In genomic region chr3:158985438-158986111, GRCm38 (mm10) we compare ENCODE assay signal across 24 mouse cellular contexts.
DNase-seq lines count a peak whose midpoint lies in the region; ATAC-seq and TF ChIP-seq lines count a peak whose summit lies in the region.
"Had no signal": no experiment of that assay in that cellular context is flagged by ENCODE, and none has a peak within 500 bp of the region (broad histone marks: within the 10 kb centered on the region; RNA-seq: fewer than 3 reads in every experiment).

No protein-coding gene starts in this region.

- H3K9me3 ChIP-seq in midbrain, embryonic 14.5 days (ENCODE audit: control insufficient read depth, low read length), result no peaks in the 10 kb centered on the region
- H3K9me3 ChIP-seq in midbrain, embryonic 13.5 days, result no peaks in the 10 kb centered on the region
- H3K9me3 ChIP-seq in forebrain, embryonic 13.5 days (replicated peaks), result no peaks in the 10 kb centered on the region
- no peaks in the 10 kb centered on the region for H3K9me3 ChIP-seq in forebrain, embryonic 16.5 days (ENCODE audit: control insufficient read depth, low read length)
- H3K9me3 ChIP-seq: embryonic facial prominence, embryonic 10.5 days; embryonic facial prominence, embryonic 13.5 days; hindbrain, embryonic 12.5 days; hindbrain, embryonic 15.5 days had no signal

- no peak; the same call in 1 of the 2 replicates for ATAC-seq in midbrain, embryonic 14.5 days (ENCODE audit: low FRiP score, low TSS enrichment)
- ATAC-seq in midbrain, embryonic 13.5 days, result no peak
- ATAC-seq in forebrain, embryonic 13.5 days, result peak; percentile 82
- peak; percentile 63 for ATAC-seq in forebrain, embryonic 16.5 days
- ATAC-seq: activated CD4-positive, CD25-positive, alpha-beta regulatory T cell, adult 4 months; CD4-positive, CD25-positive, alpha-beta regulatory T cell, adult 4 months; intestine, postnatal 0 days had no signal

- no peak overlapping the region for H3K9ac ChIP-seq in midbrain, embryonic 14.5 days (replicated peaks; ENCODE audit: low read length)
- no peak overlapping the region for H3K9ac ChIP-seq in midbrain, embryonic 13.5 days (replicated peaks)
- H3K9ac ChIP-seq in forebrain, embryonic 13.5 days, result no peak overlapping the region
- H3K9ac ChIP-seq in forebrain, embryonic 16.5 days (replicated peaks; ENCODE audit: low read depth, low read length), result no peak overlapping the region
- H3K9ac ChIP-seq: embryonic facial prominence, embryonic 13.5 days; hindbrain, embryonic 12.5 days; hindbrain, embryonic 15.5 days had no signal

- no peak overlapping the region for H3K4me3 ChIP-seq in midbrain, embryonic 14.5 days (replicated peaks; ENCODE audit: low read depth, low read length)
- no peak overlapping the region for H3K4me3 ChIP-seq in midbrain, embryonic 13.5 days (replicated peaks)
- no peak overlapping the region for H3K4me3 ChIP-seq in forebrain, embryonic 13.5 days
- H3K4me3 ChIP-seq in forebrain, embryonic 16.5 days (replicated peaks; ENCODE audit: low read length), result no peak overlapping the region
- H3K4me3 ChIP-seq: embryonic facial prominence, embryonic 10.5 days; embryonic facial prominence, embryonic 13.5 days; erythroblast, embryonic 14.5 days; gastrocnemius, adult 2 months; hindbrain, embryonic 12.5 days; hindbrain, embryonic 15.5 days had no signal

- H3K4me1 ChIP-seq in midbrain, embryonic 14.5 days (ENCODE audit: control insufficient read depth, insufficient read depth, low read length), result no peaks in the 10 kb centered on the region
- H3K4me1 ChIP-seq in midbrain, embryonic 13.5 days (replicated peaks), result no peaks in the 10 kb centered on the region
- H3K4me1 ChIP-seq in forebrain, embryonic 13.5 days, result peaks cover 5% of the 10 kb centered on the region; the same call in 1 of the 2 replicates
- no peaks in the 10 kb centered on the region; the same call in 1 of the 2 replicates for H3K4me1 ChIP-seq in forebrain, embryonic 16.5 days (replicated peaks; ENCODE audit: control insufficient read depth, insufficient read depth, low read length)
- H3K4me1 ChIP-seq: embryonic facial prominence, embryonic 10.5 days; embryonic facial prominence, embryonic 13.5 days; hindbrain, embryonic 12.5 days; hindbrain, embryonic 15.5 days had no signal

- no peak for TF ChIP-seq POLR2A in brain, embryonic 14.5 days (IDR thresholded peaks at IDR 0.05; ENCODE audit: borderline replicate concordance, extremely low read depth, insufficient read depth, insufficient read length, poor library complexity, severe bottlenecking)

- H3K27me3 ChIP-seq in midbrain, embryonic 14.5 days (ENCODE audit: control insufficient read depth, insufficient read depth, low read length), result no peaks in the 10 kb centered on the region
- H3K27me3 ChIP-seq in midbrain, embryonic 13.5 days, result no peaks in the 10 kb centered on the region
- H3K27me3 ChIP-seq in forebrain, embryonic 13.5 days, result no peaks in the 10 kb centered on the region
- H3K27me3 ChIP-seq in forebrain, embryonic 16.5 days (replicated peaks; ENCODE audit: control insufficient read depth, insufficient read depth, low read length), result no peaks in the 10 kb centered on the region
- H3K27me3 ChIP-seq: embryonic facial prominence, embryonic 13.5 days; hindbrain, embryonic 12.5 days; hindbrain, embryonic 15.5 days had no signal

- TF ChIP-seq CTCF in brain, embryonic 14.5 days (IDR thresholded peaks at IDR 0.05; ENCODE audit: borderline replicate concordance, extremely low read depth, insufficient read depth, insufficient read length), result no peak

- H3K27ac ChIP-seq in midbrain, embryonic 14.5 days (replicated peaks; ENCODE audit: low read depth, low read length), result no peak overlapping the region
- no peak overlapping the region for H3K27ac ChIP-seq in midbrain, embryonic 13.5 days
- H3K27ac ChIP-seq in forebrain, embryonic 13.5 days, result no peak overlapping the region
- no peak overlapping the region for H3K27ac ChIP-seq in forebrain, embryonic 16.5 days (ENCODE audit: low read length)
- H3K27ac ChIP-seq: embryonic facial prominence, embryonic 10.5 days; embryonic facial prominence, embryonic 13.5 days; gastrocnemius, adult 2 months; hindbrain, embryonic 12.5 days; hindbrain, embryonic 15.5 days had no signal

- H3K4me2 ChIP-seq in midbrain, embryonic 14.5 days (ENCODE audit: low read length), result no peak overlapping the region
- H3K4me2 ChIP-seq in midbrain, embryonic 13.5 days (replicated peaks), result no peak overlapping the region
- H3K4me2 ChIP-seq in forebrain, embryonic 13.5 days, result no peak overlapping the region
- H3K4me2 ChIP-seq in forebrain, embryonic 16.5 days (ENCODE audit: low read length), result no peak overlapping the region
- H3K4me2 ChIP-seq: embryonic facial prominence, embryonic 13.5 days; heart, embryonic 11.5 days; hindbrain, embryonic 12.5 days; hindbrain, embryonic 15.5 days had no signal

- peak; percentile 25 for DNase-seq in midbrain, embryonic 14.5 days
- DNase-seq in brain, embryonic 14.5 days (ENCODE audit: low read depth), result peak; percentile 75
- no peak for DNase-seq in ovary, postnatal 14 days (ENCODE audit: low spot score)
- DNase-seq: adrenal gland, adult 8-10 months; adrenal gland, postnatal 25 days; cerebellum, adult 18-20 months; cerebellum, adult 9-10 months; cerebellum, postnatal 25 days; embryo, embryonic 11 days; gastrocnemius, adult 2 months; gastrocnemius, postnatal 14 days; heart, adult 11 months had no signal

- 51% methylated on average over 5 of the region's 5 CpGs for whole genome bisulfite sequencing in midbrain, embryonic 14.5 days
- 57% methylated on average over 5 of the region's 5 CpGs for WGBS in midbrain, embryonic 13.5 days
- 33% methylated on average over 5 of the region's 5 CpGs for WGBS in forebrain, embryonic 13.5 days
- WGBS in forebrain, embryonic 16.5 days, result 21% methylated on average over 5 of the region's 5 CpGs

- no peaks in the 10 kb centered on the region for H3K36me3 ChIP-seq in midbrain, embryonic 14.5 days (ENCODE audit: control insufficient read depth, insufficient read depth, low read length)
- H3K36me3 ChIP-seq in midbrain, embryonic 13.5 days, result no peaks in the 10 kb centered on the region
- H3K36me3 ChIP-seq in forebrain, embryonic 13.5 days (ENCODE audit: poor library complexity, severe bottlenecking), result no peaks in the 10 kb centered on the region
- H3K36me3 ChIP-seq in forebrain, embryonic 16.5 days (ENCODE audit: control insufficient read depth, insufficient read depth), result no peaks in the 10 kb centered on the region
- H3K36me3 ChIP-seq: embryonic facial prominence, embryonic 10.5 days; embryonic facial prominence, embryonic 13.5 days; hindbrain, embryonic 12.5 days; hindbrain, embryonic 15.5 days had no signal

Comparison
In these comparisons a context has a peak if more than half of its experiments do, and no peak if none do; other contexts are left out.
1. ATAC-seq: peak in forebrain, embryonic 13.5 days (single experiment) and forebrain, embryonic 16.5 days (single experiment); none in midbrain, embryonic 14.5 days (single experiment) and midbrain, embryonic 13.5 days (single experiment).